Mouse (Mus musculus): ENCODE data around the gene Gucd1.
A peak's percentile ranks its signal among the peaks of the same experiment; 100 is the strongest.
"Not testable (repeated sequence)": the region's sequence is repeated elsewhere in the genome, so short reads cannot be mapped to it uniquely, and the experiment has no call there.

Gene Gucd1

DNA sequence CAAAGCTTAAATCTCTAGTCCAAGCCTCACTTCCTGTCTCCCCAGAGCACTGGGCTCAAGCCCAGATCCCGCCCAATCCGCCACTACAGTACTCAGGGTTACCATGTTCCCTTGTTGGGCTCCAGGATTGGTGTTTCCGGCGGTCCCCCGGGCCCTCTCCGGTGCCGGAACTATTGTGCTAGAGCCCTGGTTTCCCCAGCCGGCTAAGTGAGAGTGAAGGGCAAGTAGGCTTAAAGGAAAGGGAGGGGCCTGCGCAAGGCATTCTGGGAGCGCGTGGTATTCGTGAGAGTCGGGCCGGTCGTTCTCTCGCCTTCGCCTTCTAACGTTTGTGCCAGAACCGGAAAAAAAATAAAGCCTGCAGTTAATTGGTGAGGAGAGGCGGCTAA is at the start of gene Gucd1:
TSS of gene Gucd1 (minus strand) at position 215 of the 386 bp plus-strand sequence.
- DNase-seq = peak; percentile 97

- not testable (repeated sequence) for DNase-seq
Observed at GRCm38 (mm10) chr10:75566765-75567164, 49.0 kb upstream of the Gucd1 start.

DNA sequence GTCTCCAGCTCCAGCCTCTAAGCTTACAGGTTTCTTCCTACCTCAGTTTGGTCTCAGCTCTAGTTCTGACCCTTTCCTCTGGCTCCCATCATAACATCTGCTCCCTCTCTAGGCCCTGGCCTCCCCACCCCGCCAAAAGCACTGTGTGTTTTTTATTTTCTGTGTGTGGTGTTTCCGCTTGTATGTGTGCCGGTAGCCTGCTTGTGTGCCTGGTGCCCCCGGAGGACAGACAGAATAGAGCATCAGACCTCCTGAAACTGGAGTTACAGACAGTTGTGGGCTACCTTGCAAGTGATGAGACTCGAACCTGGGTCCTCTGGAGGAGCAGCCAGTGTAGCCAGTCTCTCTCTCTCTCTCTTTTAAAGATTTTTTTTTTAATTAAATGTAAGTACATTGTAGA is 48.5 kb upstream of the Gucd1 start:
- DNase-seq = peak; percentile 37

DNA sequence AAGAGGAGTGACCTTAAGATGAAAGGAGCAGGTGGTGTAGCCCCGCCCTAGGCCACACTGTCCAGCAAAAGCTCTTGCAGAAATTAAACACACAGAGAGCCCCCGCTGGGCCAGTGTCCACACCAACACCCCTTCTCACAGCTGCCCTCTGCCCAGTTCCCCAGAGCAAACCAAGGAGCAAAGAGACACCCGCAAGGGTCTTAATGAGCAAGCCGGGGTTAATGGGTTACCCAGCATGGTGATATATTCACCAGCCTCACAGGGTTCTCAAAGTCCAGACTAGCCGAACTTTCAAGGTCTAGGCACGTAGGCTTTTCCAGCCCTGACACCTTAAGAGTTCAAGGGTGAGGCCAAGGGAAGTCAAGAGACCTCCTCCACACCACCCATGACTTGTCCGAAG is 48.1 kb upstream of the Gucd1 start:
- peak; percentile 49 for DNase-seq

DNA sequence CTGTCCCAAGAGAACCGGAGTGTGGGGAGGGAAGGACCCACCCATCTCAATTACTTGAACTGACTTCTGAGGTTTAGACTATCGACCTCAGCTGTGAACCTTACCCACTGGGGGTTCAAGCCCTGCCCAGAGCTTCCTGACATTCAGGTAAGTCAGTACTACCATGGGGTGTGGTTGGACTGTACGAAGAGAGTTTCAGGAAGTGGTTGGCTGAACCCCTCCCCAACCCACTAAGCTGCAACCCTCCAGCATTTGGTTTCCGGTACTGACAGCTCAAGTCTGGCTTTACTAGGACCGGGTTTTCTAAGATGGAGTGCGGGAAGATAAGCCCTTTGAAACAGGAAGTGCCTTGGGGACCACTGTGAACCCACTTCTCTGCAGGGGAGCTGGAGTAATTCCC is 47.7 kb upstream of the Gucd1 start:
- peak; percentile 81 for DNase-seq

DNA sequence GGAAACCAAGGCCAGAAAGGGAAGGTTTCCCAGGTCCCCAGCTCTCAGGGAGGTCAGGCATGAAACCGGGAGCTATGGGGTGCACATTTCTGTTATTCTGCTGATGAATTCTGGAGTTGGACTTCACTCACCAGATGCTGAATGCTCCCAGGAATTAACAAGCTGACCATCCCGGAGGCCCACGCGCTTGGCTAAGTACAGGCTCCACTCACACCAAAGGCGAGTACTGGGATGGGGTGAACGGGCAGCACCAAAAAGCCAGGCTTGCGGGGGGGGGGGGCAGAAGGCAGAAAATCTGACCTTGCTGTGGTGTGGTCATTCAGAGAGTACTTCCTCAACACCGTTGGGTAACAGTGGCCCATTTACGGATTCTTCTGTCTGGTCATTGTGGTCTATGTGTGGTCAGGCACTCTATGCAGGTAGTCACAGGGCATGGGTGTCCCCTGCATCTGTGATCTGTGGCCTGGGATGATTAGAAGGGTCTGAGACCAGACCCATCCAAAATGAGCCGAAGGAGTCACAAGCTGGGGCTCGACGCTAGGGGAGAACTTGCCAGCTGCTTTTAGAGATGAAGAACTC is 47.0 kb upstream of the Gucd1 start:
- DNase-seq = no peak

GRCm38 (mm10) chr10:75562596-75562995 is 44.8 kb upstream of the Gucd1 start:
- DNase-seq = no peak

DNA sequence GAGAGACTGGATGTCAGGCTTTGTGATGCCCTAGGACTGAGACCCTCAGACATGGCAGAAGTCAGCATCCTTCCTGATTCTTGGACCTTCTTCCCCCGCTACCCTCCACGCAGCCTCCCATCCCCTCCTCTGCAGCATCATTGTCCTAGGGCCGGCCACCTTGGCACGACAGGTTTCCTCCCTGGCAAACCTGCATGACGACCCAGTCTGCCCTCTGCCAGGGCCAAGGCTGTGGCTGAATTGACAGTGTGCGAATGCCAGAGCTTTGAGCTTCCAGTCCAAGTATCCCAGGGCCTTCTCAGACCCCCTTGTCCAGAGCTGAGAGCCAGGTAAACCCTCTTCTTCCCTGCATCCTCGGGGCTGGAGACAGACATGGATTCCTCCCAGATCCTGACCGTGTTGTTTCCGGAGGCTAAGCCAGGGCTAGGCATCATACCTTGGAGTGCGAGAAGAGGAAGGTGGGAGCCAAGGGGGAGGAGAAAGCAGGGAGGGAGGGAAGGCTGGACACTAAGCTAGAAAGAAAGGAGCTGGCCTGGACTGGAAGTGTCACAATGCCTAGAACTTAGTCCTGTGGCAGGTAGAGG is 43.4 kb upstream of the Gucd1 start, which contains the start of gene Ggt1:
TSS of gene Ggt1 (plus strand) at position 534 of the 584 bp plus-strand sequence.
- no peak for DNase-seq

DNA sequence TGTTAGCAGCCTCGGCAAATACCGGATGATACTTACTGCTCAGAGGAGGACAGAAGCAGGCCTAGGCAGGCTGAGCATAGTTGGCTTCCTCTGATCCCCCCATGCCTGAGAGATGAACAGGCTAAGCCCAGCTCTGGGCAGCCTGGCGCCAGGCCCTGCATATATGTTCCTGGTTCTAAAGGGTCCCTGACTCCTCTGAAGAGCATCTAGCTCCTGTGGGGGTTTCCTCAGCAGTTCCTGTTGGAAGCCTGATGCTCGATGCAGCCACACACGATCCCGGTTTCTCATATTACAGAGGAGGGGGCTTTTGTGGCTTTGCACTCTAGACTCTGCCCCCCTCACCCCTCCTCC is 42.8 kb upstream of the Gucd1 start:
- no peak for DNase-seq

- peak; percentile 24 for DNase-seq
Observed at GRCm38 (mm10) chr10:75559676-75560548, 42.1 kb upstream of the Gucd1 start, which contains the start of gene Lrrc75b. TSS of gene Lrrc75b (minus strand) at chr10:75560330.

- no peak for DNase-seq
Observed at GRCm38 (mm10) chr10:75559041-75559675, 41.4 kb upstream of the Gucd1 start.

DNA sequence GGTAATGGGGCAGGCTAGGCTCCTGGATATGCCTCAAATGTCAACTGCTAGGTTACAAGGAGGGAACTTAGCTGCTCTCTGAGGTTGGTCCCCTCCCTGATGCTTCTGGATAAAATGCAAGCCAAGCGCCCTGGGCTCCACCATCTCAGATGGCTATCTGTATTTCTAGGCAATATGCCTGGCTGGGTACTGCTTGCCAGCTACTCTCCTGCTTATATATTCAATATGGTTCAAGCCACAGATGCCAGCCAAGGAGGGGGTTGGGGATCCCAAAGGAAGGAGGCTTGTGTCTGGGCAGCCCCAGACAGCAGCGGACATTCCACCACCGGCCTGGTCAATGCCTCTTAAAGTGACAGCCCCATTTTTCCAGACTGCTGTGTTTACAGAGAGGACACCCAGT is 40.7 kb upstream of the Gucd1 start:
- no peak for DNase-seq

GRCm38 (mm10) chr10:75556026-75556425 is 38.3 kb upstream of the Gucd1 start:
- DNase-seq = no peak

DNA sequence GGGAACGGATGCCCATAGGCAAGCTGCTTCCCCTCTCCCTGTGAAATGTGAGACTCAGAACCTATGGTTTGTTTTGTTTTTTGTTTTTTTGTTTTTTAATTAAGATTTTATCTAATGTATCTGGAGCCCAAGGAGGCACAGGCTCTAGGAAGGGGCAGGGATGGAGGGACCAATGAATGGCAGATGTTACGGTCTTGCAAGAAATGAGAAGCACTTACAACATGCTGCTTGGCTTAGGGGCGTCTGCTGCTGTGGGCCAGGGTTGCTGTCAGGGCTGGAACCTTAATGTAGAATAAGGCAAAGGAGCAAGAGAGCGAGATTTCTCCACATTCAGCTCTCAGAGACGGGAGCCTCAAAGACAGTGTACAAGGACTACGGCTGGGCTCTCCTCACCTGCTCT is 37.8 kb upstream of the Gucd1 start:
- no peak for DNase-seq

DNA sequence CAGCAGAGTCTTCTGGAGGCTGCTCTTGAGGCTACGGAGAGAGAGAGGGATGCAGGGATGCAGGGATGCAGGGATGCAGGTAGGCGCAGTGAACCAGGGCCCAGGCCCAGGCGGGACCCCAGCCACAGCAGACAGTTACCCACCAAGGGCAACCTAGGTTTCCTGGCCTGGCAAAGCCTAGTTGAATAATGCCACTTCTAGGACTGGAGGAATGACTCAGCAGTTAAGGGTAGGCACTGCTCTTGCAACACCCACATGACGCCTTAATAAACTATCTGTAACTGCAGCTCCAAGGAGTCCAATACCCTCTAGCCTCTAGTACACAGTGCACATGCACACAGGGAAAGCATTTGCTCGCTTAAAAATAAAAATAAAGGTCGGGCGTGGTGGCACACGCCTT is 36.3 kb upstream of the Gucd1 start:
- no peak for DNase-seq

DNA sequence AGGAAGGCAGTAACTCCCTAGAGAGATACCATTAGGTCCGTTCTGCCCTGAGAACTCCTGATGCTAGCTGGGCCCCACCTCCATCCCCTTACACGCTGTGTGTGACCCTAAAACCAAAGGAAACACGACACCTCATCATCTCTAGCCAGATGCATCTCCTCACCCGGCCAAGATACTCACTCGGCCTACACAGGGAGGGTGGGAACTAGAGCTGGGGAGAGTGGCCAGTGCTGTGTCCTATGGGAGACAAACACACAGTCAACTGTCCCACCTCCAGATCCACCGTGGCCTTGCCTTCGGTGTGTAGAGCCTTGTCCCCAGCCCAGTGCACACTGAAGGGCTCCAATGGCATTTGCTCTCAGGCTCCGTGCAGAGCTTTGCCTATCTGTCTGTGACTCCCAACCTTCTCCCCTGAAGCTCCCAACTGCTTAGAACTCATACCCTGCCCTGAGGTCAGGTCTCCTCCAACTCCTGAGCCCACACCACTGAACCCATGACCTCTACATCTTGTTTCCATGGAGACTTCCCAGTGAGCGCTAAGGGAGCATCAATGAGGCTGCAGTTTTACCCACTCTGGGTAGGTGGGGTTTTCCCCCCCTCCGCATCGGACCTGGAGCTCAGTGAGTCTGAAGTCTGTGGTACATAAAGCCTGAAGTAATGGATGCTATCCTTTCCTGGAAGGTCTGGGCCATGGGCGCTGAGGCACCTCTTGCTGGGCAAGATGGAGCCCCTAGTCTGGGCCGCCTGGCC is 35.1 kb upstream of the Gucd1 start:
- no peak for DNase-seq

DNA sequence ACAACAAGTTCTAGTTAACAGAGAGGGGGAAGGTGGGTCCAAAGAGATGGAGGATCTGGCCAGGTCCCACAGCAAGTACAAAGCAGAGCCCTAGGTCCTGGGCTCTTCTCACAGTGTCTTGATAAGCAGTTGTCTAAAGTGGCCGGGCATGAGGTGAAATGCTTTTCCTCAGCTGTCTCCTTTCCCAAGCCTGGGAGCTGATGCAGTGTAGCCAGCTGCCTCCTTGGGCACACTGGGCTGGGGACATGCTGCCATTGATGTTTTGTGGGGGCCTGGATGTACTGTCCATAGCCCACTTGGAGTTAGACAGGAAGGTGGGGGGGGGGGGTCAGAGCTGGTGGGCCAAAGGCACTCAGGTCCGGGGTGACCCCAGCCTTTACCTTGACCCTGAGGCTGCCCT is 34.3 kb upstream of the Gucd1 start:
- no peak for DNase-seq

DNA sequence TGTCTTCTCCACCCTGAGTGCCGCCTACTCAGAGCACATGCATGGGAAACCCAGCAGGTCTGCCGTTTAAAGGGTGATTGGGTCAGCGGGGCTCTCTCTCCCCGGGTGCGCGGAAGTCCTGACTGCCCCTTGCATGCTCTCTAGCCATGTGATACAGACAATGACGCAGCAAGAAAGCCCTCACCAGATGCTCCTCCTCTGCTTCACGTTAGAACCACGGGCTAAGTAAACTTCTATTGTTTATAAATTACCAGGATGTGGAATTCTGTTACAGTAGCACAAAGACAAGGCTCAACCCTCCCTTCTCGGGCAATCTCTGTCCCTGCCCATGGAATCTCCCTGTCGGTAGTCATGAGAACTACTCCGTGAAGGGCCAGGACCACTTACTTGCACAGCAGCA is 33.4 kb upstream of the Gucd1 start:
- no peak for DNase-seq

DNA sequence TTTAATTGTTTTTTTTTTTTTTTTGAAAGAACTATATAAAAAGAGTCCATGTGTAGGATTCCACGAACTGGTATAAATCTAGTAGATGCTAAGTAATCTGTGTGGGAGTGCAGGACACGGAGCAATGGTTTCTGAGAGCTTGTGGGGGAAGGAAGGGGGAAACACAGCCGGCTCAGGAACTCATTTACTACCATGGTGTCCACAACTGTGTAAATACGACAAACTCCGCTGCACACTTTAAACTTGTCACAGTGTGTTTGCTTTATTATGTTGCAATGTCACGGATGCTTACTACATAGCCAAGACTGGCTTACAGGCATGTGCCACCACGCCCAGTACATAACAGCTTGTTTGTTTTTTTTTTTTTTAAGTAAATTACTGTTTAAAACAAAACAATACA is 32.1 kb upstream of the Gucd1 start:
- DNase-seq = no peak

- no peak for DNase-seq
Observed at GRCm38 (mm10) chr10:75548486-75548885, 30.7 kb upstream of the Gucd1 start.

- no peak for DNase-seq
Observed at GRCm38 (mm10) chr10:75547901-75548300, 30.1 kb upstream of the Gucd1 start.

DNA sequence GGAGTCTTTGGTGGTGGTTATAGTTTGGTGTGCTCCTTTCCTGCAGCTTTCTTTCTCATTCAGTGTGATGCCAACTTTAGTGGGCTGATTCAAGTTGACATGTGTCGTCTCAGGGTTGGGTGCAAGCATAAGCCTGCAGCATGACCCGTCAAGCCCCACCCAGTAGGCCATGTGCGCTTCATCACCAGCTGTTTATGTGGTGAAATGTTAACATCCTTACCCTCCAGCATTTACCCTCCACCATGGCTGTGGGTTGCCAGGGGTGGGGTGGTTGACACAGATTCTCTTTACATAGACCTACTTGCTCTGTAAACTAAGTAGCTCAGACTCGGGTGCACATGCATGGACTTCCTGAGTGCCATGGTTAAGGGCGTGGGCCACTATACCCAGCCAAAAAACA is 18.4 kb upstream of the Gucd1 start:
- peak; percentile 34 for DNase-seq

- DNase-seq = no peak
Observed at GRCm38 (mm10) chr10:75535423-75535822, 17.7 kb upstream of the Gucd1 start.
